Mouse (Mus musculus) kidney, postnatal 14 days (tissue): ENCODE measurements around the gene Foxp4.

Experiments used
- DNase-seq: peaks from one replicate; pipeline ENCODE4 v3.0.0; 2022; ENCODE audit warnings: mixed read lengths

The Foxp4 gene

DNA sequence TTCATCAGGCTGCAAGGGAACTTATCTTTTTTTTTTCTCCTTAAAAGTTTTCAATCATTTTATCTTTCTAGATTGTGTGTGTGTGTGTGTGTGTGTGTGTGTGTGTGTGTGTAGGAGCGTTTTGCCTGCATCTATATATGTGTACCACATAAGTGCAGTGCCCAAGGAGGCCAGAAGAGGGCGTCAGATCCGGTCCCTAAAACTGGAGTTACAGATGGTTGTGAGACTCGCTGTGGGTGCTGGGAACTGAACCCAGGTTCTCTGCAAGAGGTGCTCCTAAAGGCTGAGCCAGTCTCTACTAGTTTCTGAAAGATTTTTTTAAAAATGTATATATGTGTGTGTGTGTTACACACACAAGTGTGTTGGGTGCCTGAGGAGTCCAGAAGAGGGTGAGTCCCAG, 5.0 kb upstream of the Foxp4 start:
- DNase-seq, result no peak

DNA sequence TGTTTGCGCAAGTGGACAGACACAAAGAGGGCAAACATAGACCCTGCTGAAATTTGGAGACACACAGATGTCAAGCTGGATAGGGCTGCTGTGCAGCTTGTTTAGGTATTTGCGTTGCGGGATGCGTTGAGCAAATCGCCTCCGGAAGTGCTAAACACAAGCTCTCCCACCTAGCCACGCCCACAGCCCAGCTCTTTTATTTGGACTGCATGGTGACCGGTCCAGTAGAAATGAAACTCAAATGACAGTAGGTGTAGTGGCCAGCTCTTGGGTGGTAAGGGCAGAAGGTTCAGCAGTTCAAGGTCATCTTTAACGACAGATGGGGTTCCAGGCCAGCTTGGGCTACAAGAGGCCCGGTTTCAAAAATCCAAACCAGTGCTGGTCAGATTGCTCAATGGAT, 1.5 kb upstream of the Foxp4 start:
- no peak for DNase-seq

DNA sequence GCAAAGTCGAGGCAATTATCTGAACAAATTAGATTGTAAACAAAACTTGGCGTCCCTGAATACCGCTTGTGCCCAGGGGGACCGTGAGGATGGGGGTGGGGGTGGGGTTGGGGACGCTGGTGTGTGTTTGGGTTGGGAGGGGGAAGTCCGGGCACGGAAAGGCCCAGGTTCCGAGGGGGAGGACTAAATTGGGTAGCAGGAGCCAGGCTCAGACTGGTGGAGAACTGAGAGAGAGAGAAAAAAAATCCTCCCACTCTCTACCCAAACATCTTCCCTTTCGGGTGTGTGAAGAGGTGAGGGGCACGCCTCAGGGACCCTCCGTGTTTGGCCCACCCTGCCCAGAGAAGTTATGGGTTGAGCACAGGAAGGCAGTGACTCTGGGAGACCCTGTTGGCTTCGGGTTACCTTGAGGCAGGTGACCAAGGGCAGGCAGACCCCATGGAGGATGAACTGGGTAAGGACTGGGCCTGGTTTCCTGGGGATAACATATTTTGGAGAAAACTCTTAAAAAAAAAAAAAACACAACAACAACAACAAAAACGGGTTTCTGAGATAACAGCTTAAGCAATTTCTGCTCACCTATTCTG, 988 bp upstream of the Foxp4 start:
- no peak for DNase-seq

DNA sequence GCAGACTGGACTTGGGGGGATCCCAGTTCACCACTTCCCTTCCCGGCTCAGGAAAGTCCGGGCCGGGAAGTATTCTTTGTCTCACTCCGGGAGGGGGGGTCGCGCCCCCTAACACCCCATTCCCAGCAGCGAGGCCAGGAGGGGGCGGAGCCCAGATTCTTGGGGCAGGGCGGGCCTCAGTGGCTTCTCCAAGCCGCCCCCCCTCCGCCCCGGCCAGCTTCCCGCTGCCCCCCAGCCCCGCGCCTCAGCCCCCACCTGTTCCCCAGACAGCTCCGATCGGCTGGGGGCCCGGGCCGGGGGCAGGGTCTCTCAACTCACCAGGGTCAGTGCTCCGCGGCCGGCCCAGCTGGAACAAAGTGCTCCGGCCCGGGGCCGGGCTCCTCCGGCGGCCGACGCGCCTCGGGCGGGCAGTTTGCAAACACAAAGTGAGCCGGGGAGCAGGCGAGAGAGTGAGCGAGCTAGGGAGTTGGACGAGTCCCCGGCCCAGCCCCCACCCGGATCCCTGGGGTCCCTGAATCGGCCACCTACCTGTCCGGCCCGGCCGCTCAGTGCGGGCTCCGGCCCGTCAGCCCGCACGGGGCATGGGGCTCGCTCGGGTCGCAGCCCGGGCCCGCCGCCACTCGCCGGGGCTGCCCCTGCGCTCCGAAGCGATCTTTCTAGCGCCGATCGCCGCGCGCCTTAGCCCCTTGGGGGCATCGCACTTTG, 615 bp downstream of the Foxp4 start:
- peak; percentile 73 for DNase-seq

DNA sequence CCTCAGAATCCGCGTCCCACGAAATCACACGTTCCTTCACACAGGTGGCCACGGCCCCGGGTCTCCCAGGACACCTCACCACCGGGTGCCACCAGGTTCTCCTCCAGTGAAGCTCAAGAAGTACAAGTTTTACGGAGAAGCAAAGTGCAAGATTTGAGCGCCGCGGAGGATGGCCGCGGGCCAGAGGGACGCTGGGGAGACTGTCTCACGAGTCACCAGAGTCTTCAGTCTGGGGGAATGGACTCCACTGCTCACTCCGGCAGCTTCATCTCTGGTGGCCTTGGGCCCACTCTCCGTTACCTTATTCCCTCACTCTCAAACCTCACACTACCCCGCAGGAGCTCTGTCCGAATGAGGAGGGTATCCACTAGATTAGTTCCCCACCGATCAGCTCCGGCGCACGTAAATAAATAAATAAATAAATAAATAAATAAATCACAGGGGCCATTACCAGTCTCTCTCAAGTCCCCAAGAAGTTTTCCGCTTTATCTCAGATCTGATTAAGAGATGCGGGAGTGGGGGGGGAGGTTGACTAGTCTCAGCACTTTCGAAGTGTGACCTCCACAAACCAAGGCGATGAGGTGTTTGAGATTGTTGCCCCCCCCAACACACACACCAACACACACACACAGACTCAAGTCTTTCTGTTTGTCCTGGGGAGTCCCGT, 1.3 kb downstream of the Foxp4 start:
- DNase-seq, result peak; percentile 66

DNA sequence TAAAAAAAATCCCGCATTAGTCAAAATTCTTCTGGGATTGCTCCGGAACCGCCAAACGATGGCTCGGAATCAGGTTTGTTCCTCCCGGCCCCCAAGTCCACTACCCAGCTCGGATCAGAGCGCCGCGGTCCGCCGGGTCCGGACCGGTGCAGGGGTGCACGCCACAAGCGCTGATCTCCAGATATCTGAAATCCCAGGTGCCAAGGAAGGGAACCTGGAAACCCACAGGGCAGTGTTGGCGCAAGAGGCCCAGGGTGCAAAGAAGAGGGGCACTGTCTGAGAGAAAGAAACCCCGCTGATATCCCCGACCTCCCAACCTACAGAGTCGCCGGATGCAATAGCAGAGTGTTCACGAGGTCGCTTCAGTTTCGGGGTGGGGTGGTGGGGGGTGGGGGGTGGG, 1.9 kb downstream of the Foxp4 start:
- no peak for DNase-seq

DNA sequence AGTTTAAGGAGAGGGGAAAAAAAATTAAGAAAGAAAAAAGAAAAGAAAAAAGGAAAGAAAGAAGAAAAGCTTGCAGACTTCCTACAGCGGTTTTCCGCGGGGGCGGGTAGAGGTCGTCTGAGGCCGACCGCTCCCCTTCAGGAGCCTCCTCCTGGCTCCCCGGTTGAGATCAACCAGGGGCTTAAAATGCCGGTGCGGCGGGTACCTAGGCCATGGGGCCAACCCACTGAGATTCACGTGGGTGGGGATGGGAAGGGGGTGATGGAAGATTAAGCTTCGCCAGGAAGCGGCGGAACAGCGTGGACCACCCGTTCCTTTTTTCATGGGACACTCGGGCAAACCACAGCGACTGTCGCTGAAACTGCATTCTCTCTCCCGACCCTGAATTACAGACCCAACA, 2.3 kb downstream of the Foxp4 start:
- DNase-seq, result no peak

DNA sequence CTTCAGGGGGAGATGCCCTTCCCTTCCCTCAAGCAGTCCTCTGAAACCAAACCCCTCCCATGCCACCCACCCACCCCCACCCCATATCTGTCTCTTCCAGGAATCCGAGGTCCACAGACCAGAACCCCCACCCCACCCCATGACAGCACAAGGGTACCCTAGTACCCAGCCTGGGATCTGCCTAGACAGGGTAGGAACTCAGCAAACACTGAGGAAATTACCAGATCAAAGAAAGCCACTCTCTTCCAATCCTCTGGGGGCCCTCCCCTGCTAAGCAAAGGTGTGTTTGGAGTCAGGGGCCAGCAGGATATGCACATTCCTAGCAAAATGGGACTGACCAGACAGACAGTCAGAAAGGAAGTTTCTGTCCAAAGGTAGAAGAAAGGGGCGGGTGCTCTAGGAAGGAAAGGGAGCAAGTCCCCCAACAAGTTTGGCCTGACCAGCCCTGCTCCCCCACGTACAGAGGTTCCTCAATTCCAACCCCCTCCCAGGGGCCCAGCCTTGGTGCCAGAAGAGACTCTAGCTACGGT, 3.2 kb downstream of the Foxp4 start:
- DNase-seq, result no peak

DNA sequence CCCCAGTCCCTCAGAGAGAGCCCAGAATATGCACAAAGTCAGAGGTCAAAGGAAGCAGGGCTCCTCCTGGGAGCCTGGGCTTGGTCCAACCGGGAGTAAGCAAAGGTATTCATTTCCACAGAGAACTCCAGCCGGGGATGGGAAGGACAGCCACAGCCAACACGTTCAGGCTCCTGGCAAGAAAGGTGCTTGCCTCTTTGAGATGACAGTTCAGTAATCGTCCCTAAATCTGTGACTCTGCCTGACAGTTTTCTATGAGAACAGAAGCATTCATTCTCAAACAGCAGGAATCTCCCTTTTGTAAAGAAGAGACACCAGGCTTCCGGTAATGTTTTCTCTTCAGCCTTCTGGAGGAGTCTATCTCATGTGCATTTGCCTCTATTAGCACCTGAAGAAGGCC, 4.6 kb downstream of the Foxp4 start:
- no peak for DNase-seq

DNA sequence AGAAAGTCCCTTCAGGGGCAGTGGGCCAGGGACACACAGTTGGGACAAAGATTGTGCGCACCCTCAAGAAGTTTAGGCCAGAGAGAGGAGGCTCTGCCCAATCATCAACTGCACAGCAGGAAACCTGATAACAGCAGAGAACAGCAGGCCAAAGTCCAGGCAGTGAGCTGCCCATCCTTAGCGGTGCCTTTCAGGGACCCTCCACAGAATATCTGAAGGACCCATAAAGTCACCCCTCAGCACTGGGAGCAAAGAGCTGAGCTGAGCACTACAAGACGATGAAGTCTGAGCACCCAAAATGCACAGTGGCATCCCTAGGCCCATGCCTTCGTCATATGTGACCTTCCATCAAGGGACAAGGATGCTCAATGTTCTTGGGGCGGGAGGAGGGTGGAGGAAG, 6.5 kb downstream of the Foxp4 start:
- no peak for DNase-seq

DNA sequence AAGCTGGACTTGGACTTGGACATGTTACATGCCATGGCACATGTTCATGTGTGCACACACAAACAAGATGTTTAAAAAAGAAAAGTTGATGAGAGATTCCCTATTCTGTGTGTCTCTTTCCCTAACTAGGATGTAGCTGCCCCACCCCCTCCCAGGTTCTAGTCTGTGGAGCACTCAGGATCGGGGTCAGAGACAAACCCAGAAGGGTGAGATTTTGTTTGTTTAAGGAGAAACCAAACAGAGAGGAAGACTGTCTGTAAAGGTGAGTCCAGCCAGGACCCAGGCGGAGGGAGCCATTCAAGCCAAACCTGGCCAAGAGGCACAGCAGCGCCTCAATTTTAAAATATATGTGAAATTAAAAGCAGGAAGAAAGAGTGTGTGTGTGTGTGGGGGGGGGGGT, 7.2 kb downstream of the Foxp4 start:
- DNase-seq, result no peak

DNA sequence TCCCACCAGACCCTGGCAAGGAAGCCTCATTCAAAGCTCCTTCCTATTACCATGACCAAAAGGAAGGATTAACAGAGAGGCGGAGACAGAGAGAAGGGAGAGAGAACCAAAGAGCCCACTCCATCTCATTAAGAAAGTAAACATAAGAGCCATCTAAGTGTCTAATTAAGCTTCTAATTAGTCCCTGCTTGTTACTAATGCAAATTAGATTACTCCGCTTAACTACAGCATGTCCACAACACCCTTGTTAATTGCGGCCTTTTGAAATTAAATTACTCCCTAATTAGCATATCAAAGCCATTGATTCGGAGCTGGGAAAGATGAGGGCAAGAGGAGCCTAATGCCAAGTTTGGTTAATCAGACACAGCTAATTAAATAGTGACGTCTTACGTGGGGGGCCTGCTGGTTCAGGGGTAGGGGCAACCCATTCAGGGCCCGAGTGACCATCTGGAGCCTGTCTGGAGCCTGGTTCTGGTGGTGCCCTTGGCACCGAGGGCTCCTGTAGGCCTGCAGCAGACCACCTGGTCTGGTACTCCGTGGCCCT, 9.7 kb downstream of the Foxp4 start:
- DNase-seq, result no peak

DNA sequence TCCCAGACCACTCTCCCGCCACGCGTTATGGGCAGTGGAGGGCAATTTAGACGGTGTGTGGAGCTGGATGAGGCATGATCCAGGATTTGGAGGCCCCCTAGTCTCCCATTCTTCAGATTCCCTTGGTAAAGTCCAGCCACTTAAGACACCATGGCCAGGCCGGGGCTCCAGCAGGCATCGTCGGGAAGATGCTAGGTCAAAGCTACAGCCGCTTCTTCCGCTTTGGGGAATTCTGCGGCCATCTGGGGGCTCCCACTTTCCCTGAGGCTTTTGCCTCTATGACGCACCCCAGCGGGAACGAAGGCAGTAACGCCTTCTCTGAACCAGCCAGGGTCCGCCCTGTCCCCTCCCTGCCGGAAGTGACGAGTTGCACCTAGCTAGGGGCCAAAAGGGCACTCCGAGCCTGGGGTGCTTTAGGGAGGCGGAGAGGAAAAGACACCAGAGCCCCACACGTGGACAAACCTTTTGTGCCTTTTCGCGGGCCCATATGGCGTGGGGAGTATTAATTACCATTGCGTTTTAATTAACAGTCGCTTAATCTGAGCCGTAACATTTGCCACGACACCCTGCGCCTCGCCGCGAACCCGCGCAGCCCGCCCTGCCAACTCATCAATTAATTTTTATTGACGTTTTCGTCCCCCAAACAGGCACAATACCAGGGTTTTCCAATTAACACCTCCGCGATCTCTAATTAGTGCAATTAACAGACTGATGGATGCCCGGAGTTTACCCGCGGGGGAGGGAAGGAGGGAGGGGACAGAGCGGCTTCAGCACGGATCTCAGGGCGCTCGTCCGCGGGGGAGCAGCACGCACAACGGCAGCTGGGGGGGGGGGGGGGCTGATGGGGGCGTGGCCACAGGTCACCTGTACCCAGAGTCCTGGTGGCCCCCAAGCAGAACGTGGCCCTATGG, 15.1 kb downstream of the Foxp4 start:
- peak; percentile 70 for DNase-seq

DNA sequence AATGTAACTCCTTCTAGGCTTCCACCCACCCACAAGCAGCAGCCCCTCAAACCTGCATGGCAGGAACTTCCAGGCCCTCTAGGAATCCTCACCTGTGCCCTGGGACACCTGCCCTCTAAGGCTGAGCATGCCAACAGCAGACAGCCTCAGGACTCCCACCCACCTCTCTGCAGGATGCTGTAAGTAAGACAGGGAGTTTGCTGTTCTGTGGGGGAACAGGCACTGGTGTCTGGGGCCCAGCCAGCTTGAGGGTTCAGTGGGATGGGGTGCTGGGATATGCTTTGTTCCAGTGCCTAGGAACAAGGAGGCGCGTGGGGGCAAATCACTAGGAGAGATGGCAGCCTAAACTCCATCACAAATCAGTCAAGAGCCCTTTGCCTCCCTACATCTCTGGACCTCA, 16.4 kb downstream of the Foxp4 start:
- DNase-seq, result no peak

DNA sequence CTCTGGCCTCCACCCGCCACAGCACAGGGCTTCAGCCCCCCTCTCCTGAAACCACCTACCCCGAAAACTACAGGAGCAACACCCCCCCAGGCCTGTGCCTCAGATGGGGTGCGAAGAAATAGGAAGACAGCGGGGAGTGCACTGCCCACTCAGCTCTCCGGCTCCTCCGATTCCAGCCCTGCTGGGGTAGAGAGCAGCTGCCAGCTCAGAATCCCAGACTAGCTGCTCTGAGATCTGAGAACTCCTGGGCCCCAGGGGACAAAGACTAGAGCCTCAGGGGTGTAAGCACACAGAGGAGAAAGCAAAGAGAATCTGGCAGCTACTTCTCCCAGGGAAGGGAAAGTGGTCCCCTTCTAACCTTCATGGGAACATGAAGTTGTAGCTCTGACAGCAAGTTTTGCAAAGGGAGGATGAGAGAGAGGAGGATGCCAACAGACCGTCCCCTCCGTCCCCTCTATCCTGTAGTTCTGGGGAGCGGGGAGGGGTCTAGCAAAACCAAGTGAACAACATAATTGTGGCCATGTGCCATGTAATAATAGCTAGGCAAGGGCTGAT, 17.0 kb downstream of the Foxp4 start:
- DNase-seq, result no peak

DNA sequence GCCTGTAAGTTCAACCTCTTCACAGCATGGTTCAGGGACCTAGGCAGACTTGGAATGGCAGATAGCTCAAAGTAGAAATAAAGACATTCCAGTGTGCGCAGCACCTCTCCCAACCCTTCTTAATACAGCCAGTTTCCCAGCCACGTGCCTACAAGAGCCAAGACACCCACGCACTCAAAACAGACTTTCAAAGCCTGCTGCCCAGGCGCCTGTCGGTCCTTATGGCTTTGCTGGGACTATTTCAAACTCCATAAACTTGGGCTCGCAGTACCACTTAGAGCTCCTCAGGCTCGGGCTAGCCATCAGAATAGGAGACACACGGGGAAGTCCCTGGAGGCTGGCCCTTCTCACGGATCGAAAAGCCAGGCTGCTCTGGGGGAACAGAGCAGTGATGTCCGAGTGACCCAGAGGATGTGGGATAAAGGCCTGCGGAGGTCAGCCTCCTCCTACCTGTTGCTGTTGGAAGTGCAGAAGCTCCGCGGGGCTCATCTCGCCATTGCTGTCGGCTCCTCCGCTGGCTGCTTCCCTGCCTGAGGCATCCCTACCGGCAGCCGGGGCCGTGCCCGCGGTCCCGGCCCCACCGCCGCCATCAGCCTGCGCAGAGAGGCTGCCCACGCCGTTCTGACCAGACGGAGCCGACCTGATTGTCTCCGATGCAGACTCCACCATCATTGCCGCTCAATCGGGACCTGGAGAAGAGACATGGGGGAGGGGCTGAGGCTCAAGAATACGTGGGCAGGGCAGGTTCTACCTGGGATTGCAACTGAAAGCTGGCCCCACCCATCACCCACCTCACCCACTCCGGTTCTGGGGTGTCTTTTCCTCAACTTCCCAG, 20.4 kb downstream of the Foxp4 start:
- no peak for DNase-seq

DNA sequence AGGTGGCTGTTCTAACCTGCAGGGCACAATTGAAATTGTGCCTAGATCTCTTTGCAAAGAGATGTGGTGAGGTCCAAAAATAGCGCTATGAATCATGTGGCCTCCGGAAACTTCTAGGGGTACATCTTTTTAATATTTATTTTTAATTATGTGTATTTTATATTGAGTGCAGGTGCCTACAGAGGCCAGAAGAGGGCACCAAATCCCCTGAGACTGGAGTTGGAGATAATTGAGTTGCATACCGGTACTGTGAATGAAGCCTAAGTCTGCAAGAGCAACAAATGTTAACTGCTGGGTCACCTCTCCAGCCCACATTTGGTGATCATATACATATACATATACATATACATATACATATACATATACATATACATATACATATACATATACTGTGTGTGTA, 22.7 kb downstream of the Foxp4 start:
- no peak for DNase-seq

DNA sequence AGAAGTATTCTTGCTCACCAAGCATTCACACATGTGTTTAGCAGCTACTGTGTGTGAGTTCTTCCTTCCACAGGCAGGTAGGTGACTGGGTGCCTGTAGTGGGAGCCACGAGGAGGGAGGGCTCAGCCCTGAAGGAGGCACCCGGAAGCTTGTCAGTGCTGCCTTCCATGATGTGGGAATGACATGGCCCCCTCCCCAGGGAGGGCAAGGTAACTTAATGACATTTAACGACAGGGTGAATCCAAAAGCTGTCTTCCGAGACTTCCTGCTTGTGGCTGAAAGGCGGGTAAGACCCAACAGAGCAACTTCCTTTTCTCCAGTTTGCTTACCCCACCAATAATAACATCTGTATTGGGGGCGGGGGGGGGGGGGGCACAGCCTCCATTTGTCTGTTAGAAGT, 23.7 kb downstream of the Foxp4 start:
- no peak for DNase-seq

DNA sequence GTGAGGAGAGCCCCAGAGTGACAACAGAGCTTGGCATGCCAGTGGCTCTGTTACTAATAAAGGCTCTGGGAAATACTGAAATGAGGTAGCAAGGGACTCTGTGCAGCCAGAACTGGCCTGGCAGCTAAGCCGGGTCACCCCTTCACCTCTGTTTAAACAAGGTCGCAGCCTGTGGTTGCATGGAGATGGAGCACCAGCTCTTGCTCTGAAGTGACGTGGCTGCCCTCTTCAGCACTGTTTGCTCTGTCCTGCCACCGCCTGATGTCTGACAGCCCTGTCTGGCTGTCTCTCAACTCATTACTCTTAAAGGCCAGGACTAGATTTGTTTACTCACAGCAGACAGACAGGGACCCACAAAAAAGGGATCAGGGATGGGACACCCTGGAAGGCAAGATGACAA, 25.3 kb downstream of the Foxp4 start:
- no peak for DNase-seq

DNA sequence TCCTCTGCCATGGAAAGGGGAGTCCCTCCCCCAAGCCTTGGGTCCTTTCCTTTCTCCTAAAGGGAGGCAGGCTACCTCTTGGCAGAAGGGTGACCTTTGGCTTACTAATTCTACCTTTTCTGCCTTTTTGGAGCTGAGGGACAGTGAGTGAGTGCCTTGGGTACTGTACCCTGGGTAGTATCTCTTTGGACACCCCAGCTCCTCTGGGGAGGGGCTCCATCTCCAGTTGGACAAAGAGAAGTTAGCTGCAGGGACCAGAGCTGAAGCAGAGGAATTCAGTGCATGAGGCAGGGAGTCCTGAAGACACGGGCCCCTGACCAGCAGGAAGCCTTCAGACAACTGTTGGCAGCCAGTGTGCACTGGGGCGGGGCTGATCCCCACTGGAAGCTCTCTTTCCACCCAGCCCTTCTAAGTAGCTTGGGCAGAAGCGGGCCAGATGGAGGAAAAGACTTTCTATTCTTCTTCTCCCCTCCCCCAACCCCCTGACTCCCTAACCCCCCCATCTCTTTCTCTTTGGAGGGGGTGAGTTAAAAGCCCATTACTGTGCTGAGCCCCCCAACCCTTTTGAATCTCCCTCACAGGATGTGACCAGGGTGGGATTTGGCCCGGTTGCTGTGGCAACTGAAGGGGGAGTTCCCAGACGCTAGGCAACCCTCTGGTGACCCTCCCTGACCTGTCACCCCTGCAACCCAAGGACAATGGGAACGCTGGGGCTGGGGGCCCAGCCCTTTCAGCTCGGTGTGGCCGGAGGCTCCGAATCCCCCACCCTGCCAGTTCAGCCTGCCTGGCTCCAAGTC, 26.3 kb downstream of the Foxp4 start:
- peak; percentile 78 for DNase-seq

DNA sequence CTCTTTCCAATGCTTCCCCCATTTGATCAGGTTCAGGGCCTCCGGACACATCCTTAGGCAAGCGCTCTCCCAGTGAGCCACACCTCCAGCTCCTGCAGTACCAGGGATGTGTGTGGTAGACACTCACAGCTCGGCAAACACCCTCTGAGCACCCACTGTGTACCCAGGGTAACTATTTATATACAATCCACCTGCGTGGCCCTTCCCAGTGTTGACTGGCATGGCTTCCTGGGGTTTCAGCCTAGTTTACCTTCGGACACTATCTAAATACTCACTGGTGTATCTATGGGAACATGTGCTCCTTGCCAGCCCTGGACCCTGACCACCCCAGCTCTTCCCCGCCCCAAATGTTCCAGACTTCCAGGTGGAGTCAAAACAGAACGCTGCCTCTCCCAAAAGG, 34.7 kb downstream of the Foxp4 start:
- no peak for DNase-seq
